ENCODE assay signal across 8 mouse cellular contexts in the genomic region with DNA sequence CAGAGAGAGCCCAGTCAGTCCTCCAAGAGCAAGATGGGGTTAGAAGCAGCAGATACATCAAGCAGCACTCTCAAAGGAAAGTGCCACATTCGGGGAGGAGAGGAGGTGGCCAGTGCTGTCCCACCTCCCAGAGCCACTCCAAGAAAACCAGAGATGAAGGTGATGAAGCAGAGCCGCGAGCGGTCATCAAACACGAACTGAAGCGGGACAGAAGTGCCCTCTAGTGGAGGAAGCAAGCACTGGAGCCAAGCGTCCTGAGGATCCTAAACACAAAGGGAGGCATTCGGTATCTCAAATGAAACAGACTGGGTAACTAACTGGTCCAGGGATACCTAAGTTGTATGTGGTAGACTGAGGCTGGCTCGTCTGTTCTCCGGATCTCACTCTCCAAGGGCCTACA. TPM values are rescaled to one million over a fixed set of nuclear protein-coding genes. Genes with fewer than 3 reads are reported as not detected.
DNase-seq lines count a peak whose midpoint lies in the region; ATAC-seq lines count a peak whose summit lies in the region.

No protein-coding gene starts in this region.

- H3K4me2 ChIP-seq in lung, embryonic 16.5 days (ENCODE audit: low read depth, low read length): no peak overlapping the region

- H3K36me3 ChIP-seq in lung, embryonic 16.5 days (ENCODE audit: control insufficient read depth, insufficient read depth, low read length): peaks cover 13% of the 10 kb centered on the region

- no peak overlapping the region for H3K9ac ChIP-seq in lung, embryonic 16.5 days (ENCODE audit: low read length)

- peak; percentile 53 for DNase-seq in CD4-positive helper T cell, adult 2 months (ENCODE audit: low read depth, low spot score)
- peak; percentile 90 for DNase-seq in ZHBTc4 (ENCODE audit: low read depth, low spot score)
- DNase-seq in embryo, embryonic 10 days (ENCODE audit: low spot score): peak; percentile 90
- DNase-seq in gastrocnemius, postnatal 36 days: peak; percentile 58 to 64
- DNase-seq in kidney, postnatal 25 days: peak; percentile 68 to 82
- peak; percentile 81 for DNase-seq in retina, postnatal 1 day
- peak; percentile 67 for DNase-seq in urinary bladder, postnatal 25 days (ENCODE audit: low spot score)

- no peaks in the 10 kb centered on the region; the same call in 1 of the 2 replicates for H3K27me3 ChIP-seq in lung, embryonic 16.5 days (ENCODE audit: control insufficient read depth, insufficient read depth, low read depth, low read length)

- no peak overlapping the region for H3K27ac ChIP-seq in lung, embryonic 16.5 days (ENCODE audit: low read length)

- peak; percentile 27; the same call in 1 of the 2 replicates for ATAC-seq in lung, embryonic 16.5 days (ENCODE audit: low read depth)

- H3K9me3 ChIP-seq in lung, embryonic 16.5 days (ENCODE audit: control insufficient read depth, low read length): no peaks in the 10 kb centered on the region

- 21% methylated on average over 10 of the region's 10 CpGs for WGBS in lung, embryonic 16.5 days

- peaks cover 15% of the 10 kb centered on the region for H3K4me1 ChIP-seq in lung, embryonic 16.5 days (replicated peaks; ENCODE audit: control insufficient read depth, insufficient read depth, low read length)

- intact Hi-C loops in gastrocnemius, postnatal 36 days (cut with DNase I): loop anchor here (2.0 kb wide), 1 partner anchor 65 kb away; no protein-coding TSS in a partner anchor

- no peak overlapping the region for H3K4me3 ChIP-seq in lung, embryonic 16.5 days (ENCODE audit: low read length)

RNA-seq across cellular contexts. Expression of gene Strn4, which starts 6.0 kb away (rescaled TPM):
- total RNA-seq in gastrocnemius, postnatal 36 days (2021): 10 to 100 TPM; 13.9 to 14.7 TPM
- polyA plus RNA-seq in lung, embryonic 16.5 days (2015; fragmentation: Nextera tagmentation; extraction: Ambion mirVana): 87.1 and 92.1 TPM in 2 replicates

RNA-seq across cellular contexts. Expression of gene Fkrp, which starts 6.8 kb away (rescaled TPM):
- total RNA-seq in gastrocnemius, postnatal 36 days (2021): 10 to 100 TPM; 45.3 to 50.1 TPM
- 28.1 and 28.9 TPM in 2 replicates for polyA plus RNA-seq in lung, embryonic 16.5 days (2015; fragmentation: Nextera tagmentation; extraction: Ambion mirVana)

RNA-seq across cellular contexts. Expression of gene Slc1a5, which starts 28.6 kb away (rescaled TPM):
- total RNA-seq in gastrocnemius, postnatal 36 days (2021): 10 to 100 TPM; 15.2 to 18.6 TPM
- polyA plus RNA-seq in lung, embryonic 16.5 days (2015; fragmentation: Nextera tagmentation; extraction: Ambion mirVana): 46.7 and 47.2 TPM in 2 replicates

RNA-seq across cellular contexts. Expression of gene Prkd2, which starts 33.0 kb away (rescaled TPM):
- 1 to 10 TPM; 5.1 to 6.5 TPM for total RNA-seq in gastrocnemius, postnatal 36 days (2021)
- 21.7 and 23.3 TPM in 2 replicates for polyA plus RNA-seq in lung, embryonic 16.5 days (2015; fragmentation: Nextera tagmentation; extraction: Ambion mirVana)
